Mouse (Mus musculus) myocyte (in vitro differentiated cells): ENCODE results near the gene Hsd11b2. TPM values are rescaled to one million over a fixed set of nuclear protein-coding genes. Genes with fewer than 3 reads are reported as not detected.

Source experiments
- H3K27me3 ChIP-seq: one replicate; pipeline ENCODE4 v1.6.1; 2011; ENCODE audit not compliant: control insufficient read depth, insufficient read depth, insufficient read length
- H3K36me3 ChIP-seq: one replicate; pipeline ENCODE4 v1.6.1; 2011; ENCODE audit not compliant: control insufficient read depth, insufficient read depth
- H3K4me2 ChIP-seq: one replicate; pipeline ENCODE4 v1.6.1; 2011; ENCODE audit warnings: low read depth, control low read depth
- H3K4me3 ChIP-seq: one replicate; pipeline ENCODE4 v1.5.1; 2011; ENCODE audit warnings: mild to moderate bottlenecking, control low read depth, moderate library complexity
- H3K79me2 ChIP-seq: one replicate; pipeline ENCODE4 v1.6.1; 2011; ENCODE audit not compliant: control insufficient read depth, insufficient read depth
- H3ac ChIP-seq: one replicate; pipeline ENCODE4 v1.6.1; 2011; ENCODE audit not compliant: control insufficient read depth, insufficient read length
- CEBPB ChIP-seq: IDR thresholded peaks from 2 replicates; pipeline ENCODE4 v1.6.1; 2011; ENCODE audit warnings: mild to moderate bottlenecking, moderate library complexity; ENCODE audit not compliant: poor library complexity, insufficient read depth, severe bottlenecking
- E2F4 ChIP-seq: IDR thresholded peaks from one replicate; pipeline ENCODE4 v1.6.1; 2011; ENCODE audit warnings: mild to moderate bottlenecking, control low read depth, moderate library complexity; ENCODE audit not compliant: insufficient read depth
- MAX ChIP-seq: IDR thresholded peaks from one replicate; pipeline ENCODE4 v1.6.1; 2011; ENCODE audit warnings: low read depth, mild to moderate bottlenecking, control low read depth
- MYOD1 ChIP-seq, 3 experiments: IDR thresholded peaks; one replicate each; pipeline ENCODE4 v1.6.1; 2011; ENCODE audit warnings: control low read depth in 2 of 3, low read depth in 2 of 3, mild to moderate bottlenecking in 2 of 3, moderate library complexity in 1 of 3; ENCODE audit not compliant: insufficient read length in 2 of 3, control insufficient read depth in 1 of 3
- MYOG ChIP-seq, 3 experiments: IDR thresholded peaks; one replicate each; pipeline ENCODE4 v1.6.1; 2011; ENCODE audit warnings: control low read depth in 2 of 3, low read depth in 2 of 3, mild to moderate bottlenecking in 2 of 3; ENCODE audit not compliant: insufficient read length in 2 of 3, control insufficient read depth in 1 of 3, insufficient read depth in 1 of 3
- POLR2A ChIP-seq: IDR thresholded peaks from one replicate; pipeline ENCODE4 v1.6.1; 2011; ENCODE audit warnings: low read depth, mild to moderate bottlenecking, control low read depth, moderate library complexity; ENCODE audit not compliant: insufficient read length
- POLR2AphosphoS2 ChIP-seq: IDR thresholded peaks from one replicate; pipeline ENCODE4 v1.6.1; 2011; ENCODE audit warnings: low read depth, control low read depth; ENCODE audit not compliant: insufficient read length
- REST ChIP-seq: IDR thresholded peaks from one replicate; pipeline ENCODE4 v1.6.1; 2011; ENCODE audit warnings: mild to moderate bottlenecking, control low read depth, moderate library complexity; ENCODE audit not compliant: insufficient read depth, insufficient read length
- SRF ChIP-seq: IDR thresholded peaks from one replicate; pipeline ENCODE4 v1.6.1; 2011; ENCODE audit warnings: low read depth; ENCODE audit not compliant: control insufficient read depth, insufficient read length
- TCF12 ChIP-seq: IDR thresholded peaks from one replicate; pipeline ENCODE4 v1.6.1; 2011; ENCODE audit warnings: mild to moderate bottlenecking, control low read depth; ENCODE audit not compliant: poor library complexity, insufficient read depth, severe bottlenecking
- TCF3 ChIP-seq: IDR thresholded peaks from one replicate; pipeline ENCODE4 v1.6.1; 2011; ENCODE audit warnings: low read depth, control low read depth; ENCODE audit not compliant: insufficient read length
- USF1 ChIP-seq: IDR thresholded peaks from one replicate; pipeline ENCODE4 v1.6.1; 2011; ENCODE audit warnings: low read depth, mild to moderate bottlenecking, control low read depth, moderate library complexity
- polyA plus RNA-seq: library from polyadenylated mRNA; unstranded; fragments of >200 nt; fragmentation: generic; extraction: Trizol; gene quantifications from one replicate; pipeline ENCODE4 v1.2.1, GENCODE M21; 2012; ENCODE audit warnings: missing spikeins

The Hsd11b2 gene
- polyA plus RNA-seq, 1 experiment = 0.59 TPM

DNA sequence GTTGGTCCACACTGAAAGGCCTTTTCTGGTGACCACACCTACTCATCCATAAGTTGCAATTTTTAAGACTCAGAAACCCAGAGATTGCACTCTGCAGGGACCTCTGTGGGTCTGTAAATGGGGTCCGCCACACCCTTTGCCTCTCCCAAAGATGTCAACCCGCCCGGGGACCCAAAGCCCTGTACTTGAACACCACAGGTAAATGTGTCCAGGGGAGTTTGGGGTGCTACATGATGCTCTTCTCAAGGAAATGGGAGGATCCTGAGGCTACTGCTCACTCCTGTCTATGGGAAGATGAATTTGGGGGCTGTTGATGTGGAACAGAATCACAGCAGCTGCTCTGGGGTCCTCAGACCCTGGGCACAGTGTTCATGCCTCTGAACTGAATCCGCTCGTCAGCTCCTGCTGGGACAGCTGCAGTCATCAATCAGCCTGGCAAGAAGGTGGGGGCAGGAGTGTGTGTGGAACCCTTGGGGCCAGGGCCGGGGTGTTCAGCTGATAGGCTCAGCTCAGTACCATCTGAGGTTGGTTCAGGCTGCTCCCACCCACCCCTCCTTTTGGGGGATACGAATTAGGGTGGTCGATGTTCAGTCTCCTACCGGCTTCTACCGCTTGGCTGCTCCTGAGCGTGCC, 47.8 kb upstream of the Hsd11b2 start:
- Histone ChIP-seq H3K27me3 (no peaks in the 10 kb centered on the region), H3K36me3 (no peaks in the 10 kb centered on the region), H3K4me3 (peak overlapping the region; percentile 20), H3K79me2 (no peaks in the 10 kb centered on the region), H3ac (no peak overlapping the region), H3K4me2 (peak overlapping the region; percentile 96)
- TF ChIP-seq TCF3 (peak; percentile 80), CEBPB (no peak), MYOG (IDR thresholded peaks at IDR 0.05; ENCODE audit: control insufficient read depth in 1 of 3, insufficient read depth in 1 of 3, insufficient read length in 2 of 3, low read depth in 2 of 3) (peak in 2 of 3 experiments; percentile 69 to 92), POLR2AphosphoS2 (no peak), MYOD1 (IDR thresholded peaks at IDR 0.05; ENCODE audit: control insufficient read depth in 1 of 3, insufficient read length in 2 of 3, low read depth in 2 of 3) (peak; percentile 90 to 100 (median 99)), POLR2A (no peak), USF1 (no peak), TCF12 (peak; percentile 84), E2F4 (no peak), SRF (no peak), MAX (no peak), REST (no peak)

DNA sequence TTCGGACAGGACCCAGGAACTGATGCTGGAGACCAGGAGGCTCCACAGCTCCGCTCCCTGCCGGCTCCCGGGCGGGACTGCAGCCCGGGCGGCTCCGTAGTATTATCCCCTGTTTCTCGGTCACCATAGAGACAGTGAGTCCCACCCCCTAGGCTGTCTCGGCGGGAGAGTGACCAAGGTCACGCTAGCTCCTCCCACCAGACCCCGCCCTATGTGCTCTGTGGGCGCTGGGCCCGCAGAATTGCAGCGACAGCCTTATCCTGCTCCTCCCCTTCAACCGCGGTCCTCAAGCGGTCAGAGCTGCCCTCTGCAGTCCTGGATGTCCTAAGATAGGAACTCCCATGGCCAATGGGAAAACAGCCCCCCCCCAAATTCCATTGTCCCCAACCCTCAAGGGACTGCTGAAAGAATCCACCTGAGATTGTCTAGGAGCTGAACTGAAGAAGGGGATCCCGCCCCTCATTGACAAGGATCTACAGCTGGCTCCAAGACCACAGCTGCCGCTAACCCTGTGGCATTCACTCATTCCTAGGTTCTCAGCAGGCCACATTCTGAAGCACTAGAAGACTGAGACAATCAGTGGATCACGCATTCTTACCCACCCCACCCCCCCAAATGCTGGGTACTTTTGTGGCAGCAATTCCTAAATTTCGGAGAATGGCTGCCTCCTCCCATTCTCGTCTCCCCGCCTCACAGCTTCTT, 47.1 kb upstream of the Hsd11b2 start, which contains the start of gene Tppp3:
TSS of gene Tppp3 (minus strand) at position 213 of the 702 bp plus-strand sequence.
- no peak within 1 kb of the TSS for H3ac ChIP-seq
- H3K79me2 ChIP-seq = no peaks in the 10 kb centered on the region
- TF ChIP-seq POLR2AphosphoS2 (peak; percentile 83), E2F4 (no peak), MYOD1 (IDR thresholded peaks at IDR 0.05; ENCODE audit: control insufficient read depth in 1 of 3, insufficient read length in 2 of 3, low read depth in 2 of 3) (peak in 2 of 3 experiments; percentile 57 to 68), POLR2A (peak; percentile 75), SRF (peak; percentile 49)
- H3K36me3 ChIP-seq = no peaks in the 10 kb centered on the region
- H3K4me3 ChIP-seq = peak within 1 kb of the TSS; percentile 20
- no peaks in the 10 kb centered on the region for H3K27me3 ChIP-seq
- peak within 1 kb of the TSS; percentile 96 for H3K4me2 ChIP-seq

DNA sequence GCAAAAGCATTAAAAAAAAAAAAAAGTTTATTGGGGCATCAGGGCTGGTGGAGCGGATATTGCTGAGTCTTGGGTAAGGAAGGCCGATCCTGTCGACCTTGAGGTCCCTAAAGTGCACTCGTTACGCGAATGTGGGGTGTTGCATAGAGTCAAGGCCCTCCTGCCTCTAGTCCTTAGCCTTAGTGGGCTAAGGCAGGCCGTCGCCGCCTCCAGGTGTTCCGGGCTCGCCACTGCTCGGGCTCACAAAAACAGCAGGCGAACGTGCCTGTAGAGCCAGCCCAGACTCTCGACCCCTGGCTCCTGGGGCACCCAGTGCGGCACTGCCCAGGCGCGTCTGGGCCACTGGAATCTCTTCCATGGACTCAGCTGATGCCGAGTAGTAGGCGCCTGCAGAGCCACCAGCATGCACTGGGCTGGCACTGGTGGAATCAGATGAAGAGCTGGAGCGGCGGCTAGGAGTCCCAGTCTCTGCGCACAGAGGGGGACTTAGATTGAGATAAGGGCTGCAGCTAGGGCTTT, 46.1 kb upstream of the Hsd11b2 start:
- Histone ChIP-seq H3K79me2 (no peaks in the 10 kb centered on the region), H3ac (no peak overlapping the region), H3K27me3 (no peaks in the 10 kb centered on the region), H3K36me3 (no peaks in the 10 kb centered on the region), H3K4me2 (no peak overlapping the region), H3K4me3 (no peak overlapping the region)
- TF ChIP-seq POLR2A (no peak), MYOG (IDR thresholded peaks at IDR 0.05; ENCODE audit: control insufficient read depth in 1 of 3, insufficient read depth in 1 of 3, insufficient read length in 2 of 3, low read depth in 2 of 3) (no peak), USF1 (no peak), MYOD1 (IDR thresholded peaks at IDR 0.05; ENCODE audit: control insufficient read depth in 1 of 3, insufficient read length in 2 of 3, low read depth in 2 of 3) (no peak), SRF (no peak), REST (no peak), TCF3 (no peak), E2F4 (no peak)

DNA sequence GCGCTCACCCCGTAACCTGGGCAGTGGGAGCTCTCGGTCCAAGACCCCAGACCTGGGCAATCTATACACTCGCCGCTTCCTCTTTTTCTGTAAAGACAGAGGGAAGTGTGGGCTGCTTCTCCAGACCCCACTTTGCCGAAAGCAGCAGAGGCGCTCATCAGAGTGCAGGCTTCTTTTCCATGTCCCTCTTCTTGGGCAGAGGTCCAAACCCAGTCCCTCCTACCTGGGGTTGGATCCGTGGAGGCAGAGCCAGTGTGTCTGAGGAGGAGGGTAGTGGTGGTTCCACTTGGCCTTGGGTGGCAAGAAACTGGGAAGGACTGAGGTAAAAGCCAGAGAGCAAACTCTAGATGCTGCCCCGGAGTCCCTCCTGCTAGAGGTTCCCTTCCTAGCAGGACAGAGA, 45.6 kb upstream of the Hsd11b2 start:
- no peaks in the 10 kb centered on the region for H3K36me3 ChIP-seq
- H3K4me2 ChIP-seq = no peak overlapping the region
- H3K27me3 ChIP-seq = no peaks in the 10 kb centered on the region
- TF ChIP-seq POLR2AphosphoS2 (no peak), MYOD1 (IDR thresholded peaks at IDR 0.05; ENCODE audit: control insufficient read depth in 1 of 3, insufficient read length in 2 of 3, low read depth in 2 of 3) (no peak), CEBPB (no peak)
- no peak overlapping the region for H3K4me3 ChIP-seq
- H3ac ChIP-seq = no peak overlapping the region
- H3K79me2 ChIP-seq = no peaks in the 10 kb centered on the region
